Mouse (Mus musculus) CH12.LX (cell line): Measurements from ENCODE around the gene Slc7a7. TPM values are rescaled to one million over a fixed set of nuclear protein-coding genes. Genes with fewer than 3 reads are reported as not detected.
A peak's percentile ranks its signal among the peaks of the same experiment; 100 is the strongest.

Source experiments
- DNase-seq: peaks from one replicate; pipeline ENCODE4 v3.0.0-alpha.2; 2013; ENCODE audit errors: extremely low read depth
- H3K27ac ChIP-seq: 2 replicates; pipeline ENCODE4 v1.5.1; 2012; ENCODE audit warnings: low read depth, mild to moderate bottlenecking, control low read depth, moderate library complexity; ENCODE audit not compliant: insufficient read depth
- H3K27me3 ChIP-seq: replicated peaks from 2 replicates; pipeline ENCODE3; 2012; ENCODE audit warnings: inconsistent platforms
- H3K36me3 ChIP-seq, 2 experiments: replicated peaks in 1 of 2; 2 replicates each; pipeline versions ENCODE3 to v1.6.1; 2012; ENCODE audit warnings: inconsistent platforms in 1 of 2, low read length in 1 of 2, mild to moderate bottlenecking in 1 of 2, mixed read lengths in 1 of 2, moderate library complexity in 1 of 2; ENCODE audit not compliant: control insufficient read depth in 1 of 2, insufficient read depth in 1 of 2
- H3K4me1 ChIP-seq, 2 experiments: 2 replicates each; pipeline ENCODE4 v1.6.1; 2012; ENCODE audit warnings: inconsistent platforms in 1 of 2, moderate library complexity in 1 of 2; ENCODE audit not compliant: insufficient read depth in 2 of 2, control insufficient read depth in 1 of 2
- H3K4me2 ChIP-seq: 2 replicates; pipeline ENCODE4 v1.6.1; 2012; ENCODE audit warnings: low read depth, mild to moderate bottlenecking, control low read depth; ENCODE audit not compliant: poor library complexity, insufficient read depth, severe bottlenecking
- H3K4me3 ChIP-seq, 3 experiments: fragments of 150-350 bp in 1 of 3; sonication (generic) in 1 of 3; replicated peaks in 1 of 3; 2 replicates each; pipeline versions ENCODE3 to v1.5.1; 2011 to 2012; ENCODE audit warnings: low read depth in 2 of 3, low read length in 2 of 3, mild to moderate bottlenecking in 2 of 3, moderate library complexity in 2 of 3, control low read depth in 1 of 3, improper control_type of control experiment in 1 of 3, inconsistent platforms in 1 of 3, mixed read lengths in 1 of 3; ENCODE audit not compliant: poor library complexity in 1 of 3
- H3K79me2 ChIP-seq: replicated peaks from 2 replicates; pipeline ENCODE4 v1.6.1; 2012; ENCODE audit warnings: mild to moderate bottlenecking, moderate library complexity; ENCODE audit not compliant: control insufficient read depth, poor library complexity, insufficient read depth, severe bottlenecking; ENCODE audit errors: extremely low read depth
- H3K9ac ChIP-seq: 2 replicates; pipeline ENCODE4 v1.6.1; 2012; ENCODE audit warnings: low read depth, mild to moderate bottlenecking, control low read depth, moderate library complexity; ENCODE audit not compliant: insufficient read depth
- H3K9me3 ChIP-seq: replicated peaks from 2 replicates; pipeline ENCODE3; 2012; ENCODE audit warnings: low read length, inconsistent platforms, mixed read lengths
- BHLHE40 ChIP-seq: IDR thresholded peaks from 2 replicates; pipeline ENCODE4 v1.6.1; 2011; ENCODE audit warnings: mild to moderate bottlenecking, low read depth, low read length, improper control_type of control experiment
- CHD1 ChIP-seq: IDR thresholded peaks from 2 replicates; pipeline ENCODE4 v1.6.1; 2012; ENCODE audit warnings: low read depth, low read length, improper control_type of control experiment, inconsistent platforms
- CHD2 ChIP-seq: IDR thresholded peaks from 2 replicates; pipeline ENCODE4 v1.6.1; 2011; ENCODE audit warnings: low read length, improper control_type of control experiment
- CTCF ChIP-seq, 2 experiments: IDR thresholded peaks in 1 of 2; conservative IDR thresholded peaks in 1 of 2; 2 replicates each; pipeline ENCODE4 v1.5.1; 2011 to 2012; ENCODE audit warnings: low read depth in 2 of 2, low read length in 2 of 2, improper control_type of control experiment in 1 of 2, inconsistent platforms in 1 of 2, mild to moderate bottlenecking in 1 of 2, moderate library complexity in 1 of 2
- E2F4 ChIP-seq: IDR thresholded peaks from 2 replicates; pipeline ENCODE4 v1.6.1; 2011; ENCODE audit warnings: low read depth, low read length, improper control_type of control experiment; ENCODE audit not compliant: insufficient replicate concordance
- EP300 ChIP-seq: IDR thresholded peaks from 2 replicates; pipeline ENCODE4 v1.6.1; 2011; ENCODE audit warnings: low read length, improper control_type of control experiment
- ETS1 ChIP-seq: conservative IDR thresholded peaks from 2 replicates; pipeline ENCODE4 v1.6.1; 2012; ENCODE audit warnings: low read depth, mild to moderate bottlenecking, inconsistent platforms, low read length, improper control_type of control experiment, moderate library complexity
- GABPA ChIP-seq: IDR thresholded peaks from 2 replicates; pipeline ENCODE4 v1.6.1; 2012; ENCODE audit warnings: low read depth, low read length, improper control_type of control experiment, inconsistent platforms; ENCODE audit not compliant: insufficient replicate concordance
- HCFC1 ChIP-seq: IDR thresholded peaks from 2 replicates; pipeline ENCODE4 v1.6.1; 2012; ENCODE audit warnings: low read depth, mild to moderate bottlenecking, inconsistent platforms, low read length, improper control_type of control experiment
- IRF4 ChIP-seq: IDR thresholded peaks from 2 replicates; pipeline ENCODE4 v1.6.1; 2014; ENCODE audit warnings: low read depth, mild to moderate bottlenecking, inconsistent platforms, low read length, improper control_type of control experiment
- JUN ChIP-seq: IDR thresholded peaks from 2 replicates; pipeline ENCODE4 v1.6.1; 2011; ENCODE audit warnings: low read depth, mild to moderate bottlenecking, low read length, improper control_type of control experiment, moderate library complexity; ENCODE audit not compliant: insufficient read depth
- KAT2A ChIP-seq: IDR thresholded peaks from 2 replicates; pipeline ENCODE4 v1.6.1; 2012; ENCODE audit warnings: low read length, improper control_type of control experiment, inconsistent platforms; ENCODE audit not compliant: insufficient replicate concordance
- MAFK ChIP-seq: IDR thresholded peaks from 2 replicates; pipeline ENCODE4 v1.6.1; 2011; ENCODE audit warnings: low read length, improper control_type of control experiment; ENCODE audit not compliant: insufficient replicate concordance
- MAX ChIP-seq: IDR thresholded peaks from 2 replicates; pipeline ENCODE4 v1.6.1; 2011; ENCODE audit warnings: low read length, improper control_type of control experiment
- MAZ ChIP-seq: IDR thresholded peaks from 2 replicates; pipeline ENCODE4 v1.6.1; 2012; ENCODE audit warnings: low read depth, mild to moderate bottlenecking, inconsistent platforms, low read length, improper control_type of control experiment, moderate library complexity
- MEF2A ChIP-seq: IDR thresholded peaks from 2 replicates; pipeline ENCODE4 v1.6.1; 2014; ENCODE audit warnings: low read depth, mild to moderate bottlenecking, inconsistent platforms, low read length, improper control_type of control experiment, borderline replicate concordance
- MXI1 ChIP-seq: IDR thresholded peaks from 2 replicates; pipeline ENCODE4 v1.6.1; 2011; ENCODE audit warnings: mild to moderate bottlenecking, low read depth, low read length, improper control_type of control experiment
- MYC ChIP-seq: IDR thresholded peaks from 2 replicates; pipeline ENCODE4 v1.6.1; 2011; ENCODE audit warnings: low read depth, mild to moderate bottlenecking, improper control_type of control experiment, low read length
- NELFE ChIP-seq: IDR thresholded peaks from 2 replicates; pipeline ENCODE4 v1.6.1; 2011; ENCODE audit warnings: low read depth, low read length, improper control_type of control experiment
- NRF1 ChIP-seq: IDR thresholded peaks from 2 replicates; pipeline ENCODE4 v1.6.1; 2014; ENCODE audit warnings: low read depth, mild to moderate bottlenecking, inconsistent platforms, low read length, improper control_type of control experiment, moderate library complexity
- PAX5 ChIP-seq: IDR thresholded peaks from 2 replicates; pipeline ENCODE4 v1.6.1; 2012; ENCODE audit warnings: low read length, inconsistent platforms, mixed read lengths
- POLR2AphosphoS2 ChIP-seq: IDR thresholded peaks from 2 replicates; pipeline ENCODE4 v1.6.1; 2011; ENCODE audit warnings: low read depth, low read length, improper control_type of control experiment
- RAD21 ChIP-seq: IDR thresholded peaks from 2 replicates; pipeline ENCODE4 v1.6.1; 2011; ENCODE audit warnings: low read depth, mild to moderate bottlenecking, low read length, improper control_type of control experiment, moderate library complexity
- RCOR1 ChIP-seq: conservative IDR thresholded peaks from 2 replicates; pipeline ENCODE4 v1.6.1; 2012; ENCODE audit warnings: low read depth, mild to moderate bottlenecking, inconsistent platforms, low read length, improper control_type of control experiment
- SIN3A ChIP-seq: IDR thresholded peaks from 2 replicates; pipeline ENCODE4 v1.6.1; 2012; ENCODE audit warnings: low read length, improper control_type of control experiment, inconsistent platforms
- TCF12 ChIP-seq: IDR thresholded peaks from 2 replicates; pipeline ENCODE4 v1.6.1; 2014; ENCODE audit warnings: low read depth, mild to moderate bottlenecking, inconsistent platforms, low read length, improper control_type of control experiment
- UBTF ChIP-seq: IDR thresholded peaks from 2 replicates; pipeline ENCODE4 v1.6.1; 2012; ENCODE audit warnings: low read depth, mild to moderate bottlenecking, inconsistent platforms, low read length, improper control_type of control experiment, moderate library complexity
- USF1 ChIP-seq: IDR thresholded peaks from 2 replicates; pipeline ENCODE4 v1.6.1; 2014; ENCODE audit warnings: low read depth, mild to moderate bottlenecking, inconsistent platforms, low read length, improper control_type of control experiment
- USF2 ChIP-seq: conservative IDR thresholded peaks from 2 replicates; pipeline ENCODE4 v1.6.1; 2011; ENCODE audit warnings: low read depth, low read length, improper control_type of control experiment
- ZC3H11A ChIP-seq: IDR thresholded peaks from 2 replicates; pipeline ENCODE4 v1.6.1; 2012; ENCODE audit warnings: low read depth, mild to moderate bottlenecking, inconsistent platforms, low read length, improper control_type of control experiment
- ZMIZ1 ChIP-seq: IDR thresholded peaks from 2 replicates; pipeline ENCODE4 v1.6.1; 2012; ENCODE audit warnings: low read depth, mild to moderate bottlenecking, inconsistent platforms, low read length, improper control_type of control experiment
- dilution Hi-C: fragments of 300-500 bp; cut with MboI; formaldehyde crosslinking; loops from 2 replicates; pipeline ENCODE4 v1.14.3; 2020; ENCODE audit warnings: low sequenced_read_pairs; ENCODE audit not compliant: extremely low pct_unique_long_range_greater_than_20kb, extremely low pct_ligation_motif_present
- in situ Hi-C: fragments of 300-500 bp; cut with MboI; formaldehyde crosslinking; loops from 3 replicates; pipeline ENCODE4 v1.14.3; 2019; ENCODE audit warnings: low sequenced_read_pairs, low pct_ligation_motif_present, low pct_unique_long_range_greater_than_20kb, mixed read lengths
- polyA plus RNA-seq: library from polyadenylated mRNA; unstranded; fragments of >175 nt; gene quantifications from 2 replicates; pipeline ENCODE4 v1.2.1, GENCODE M21; 2012; ENCODE audit warnings: low read depth; ENCODE audit not compliant: insufficient read length
- total RNA-seq, 2 experiments: library from RNA; depleted of rRNA; stranded (reverse); fragments of 300-350 nt in 1 of 2; fragments of >200 nt in 1 of 2; gene quantifications; 2 replicates each; pipeline ENCODE4 v1.2.3; 2012 to 2014

Gene Slc7a7
- total and polyA plus RNA-seq, 3 experiments = 27.8 to 50.4 (median 45.4) TPM

GRCm38 (mm10) chr14:54398528-54398916 is 19.1 kb downstream of the Slc7a7 start:
- TF ChIP-seq MAFK (peak; percentile 66; the same call in 1 of the 2 replicates), UBTF (no peak)
- in situ Hi-C loops (no loop called here), dilution Hi-C loops (no loop called here)
- Histone ChIP-seq H3K9me3 (peaks cover 9% of the 10 kb centered on the region), H3K36me3 (peaks cover 30 to 49% of the 10 kb centered on the region in 2 experiments), H3K79me2 (peaks cover 58% of the 10 kb centered on the region), H3K27me3 (no peaks in the 10 kb centered on the region), H3K27ac (peak overlapping the region; percentile 89), H3K9ac (peak overlapping the region; percentile 27), H3K4me2 (peak overlapping the region; percentile 89; the same call in 1 of the 2 replicates), H3K4me3 (no peak overlapping the region), H3K4me1 (peaks cover 13 to 69% of the 10 kb centered on the region in 2 experiments)
- no peak for DNase-seq

- Histone ChIP-seq H3K79me2 (peaks cover 63% of the 10 kb centered on the region), H3K27ac (peak overlapping the region; percentile 89), H3K4me2 (peak overlapping the region; percentile 89), H3K4me3 (peak overlapping the region in 2 of 3 experiments; percentile 13 to 33), H3K27me3 (no peaks in the 10 kb centered on the region), H3K9me3 (peaks cover 9% of the 10 kb centered on the region), H3K36me3 (peaks cover 24 to 47% of the 10 kb centered on the region in 2 experiments), H3K9ac (peak overlapping the region; percentile 27), H3K4me1 (peaks cover 14 to 69% of the 10 kb centered on the region in 2 experiments)
- DNase-seq = peak; percentile 82
- in situ Hi-C loops (no loop called here), dilution Hi-C loops (no loop called here)
- TF ChIP-seq KAT2A = no peak
- no peak; the same call in 1 of the 2 replicates for TF ChIP-seq CHD1
- no peak for TF ChIP-seq ZC3H11A
- peak; percentile 84 for TF ChIP-seq ETS1
- TF ChIP-seq EP300 = peak; percentile 78; the same call in 1 of the 2 replicates
- TF ChIP-seq E2F4 = no peak
- peak; percentile 96 for TF ChIP-seq MXI1
- TF ChIP-seq MAZ = peak; percentile 58; the same call in 1 of the 2 replicates
- peak; percentile 39; the same call in 1 of the 2 replicates for TF ChIP-seq NELFE
- peak; percentile 78; the same call in 1 of the 2 replicates for TF ChIP-seq MEF2A
- TF ChIP-seq SIN3A = peak; percentile 93
- no peak for TF ChIP-seq CTCF (conservative IDR thresholded peaks at IDR 0.05 in 1 of 2, IDR thresholded peaks at IDR 0.05 in 1 of 2; ENCODE audit: low read depth in 2 of 2, low read length in 2 of 2)
- peak; percentile 90 for TF ChIP-seq MYC
- no peak for TF ChIP-seq GABPA
- TF ChIP-seq ZMIZ1 = no peak
- peak; percentile 84 for TF ChIP-seq MAX
- no peak for TF ChIP-seq MAFK
- TF ChIP-seq HCFC1 = 0 out of 2 replicates have a peak, but pooled peaks have one; percentile 15
- no peak for TF ChIP-seq RAD21
- peak; percentile 78 for TF ChIP-seq IRF4
- TF ChIP-seq TCF12 = 0 out of 2 replicates have a peak, but pooled peaks have one; percentile 72
- TF ChIP-seq JUN = no peak
- TF ChIP-seq POLR2AphosphoS2 = no peak
- TF ChIP-seq USF1 = no peak
- TF ChIP-seq USF2 = no peak
- TF ChIP-seq PAX5 = no peak
- no peak for TF ChIP-seq NRF1
- no peak; the same call in 1 of the 2 replicates for TF ChIP-seq RCOR1
- TF ChIP-seq CHD2 = peak; percentile 70
- no peak for TF ChIP-seq UBTF
- peak; percentile 96 for TF ChIP-seq BHLHE40
These were observed 19.6 kb downstream of the Slc7a7 start for GRCm38 (mm10) chr14:54397872-54398527.
